Mouse (Mus musculus): ENCODE measurements around the gene Nprl3. TPM values are rescaled to one million over a fixed set of nuclear protein-coding genes. Genes with fewer than 3 reads are reported as not detected.
A peak's percentile ranks its signal among the peaks of the same experiment; 100 is the strongest.

Nprl3 gene
- polyA plus RNA-seq, 1 experiment from 2014 or later, result 46.9 TPM

GRCm38 (mm10) chr11:32241391-32241790, 26.1 kb downstream of the Nprl3 start:
- Histone ChIP-seq H3K9ac (no peak overlapping the region), H3K4me1 (no peaks in the 10 kb centered on the region), H3K36me3 (peaks cover 59% of the 10 kb centered on the region), H3K9me3 (no peaks in the 10 kb centered on the region), H3K4me2 (replicated peaks) (no peak overlapping the region), H3K27ac (no peak overlapping the region), H3K27me3 (replicated peaks) (no peaks in the 10 kb centered on the region), H3K4me3 (no peak overlapping the region)
- ATAC-seq (ENCODE audit: low FRiP score, low read depth), result no peak

- H3K27me3 ChIP-seq (replicated peaks), result no peaks in the 10 kb centered on the region
- no peak overlapping the region for H3K4me2 ChIP-seq (replicated peaks)
- 61% methylated on average over 5 of the region's 5 CpGs for WGBS
- peaks cover 50% of the 10 kb centered on the region for H3K36me3 ChIP-seq
- peak; percentile 25; the same call in 1 of the 2 replicates for ATAC-seq (ENCODE audit: low FRiP score, low read depth)
- H3K4me1 ChIP-seq, result no peaks in the 10 kb centered on the region
- no peak overlapping the region for H3K9ac ChIP-seq
- no peaks in the 10 kb centered on the region for H3K9me3 ChIP-seq
- no peak overlapping the region for H3K27ac ChIP-seq
- H3K4me3 ChIP-seq, result no peak overlapping the region
Measured at GRCm38 (mm10) chr11:32238093-32238860, 29.2 kb downstream of the Nprl3 start.

DNA sequence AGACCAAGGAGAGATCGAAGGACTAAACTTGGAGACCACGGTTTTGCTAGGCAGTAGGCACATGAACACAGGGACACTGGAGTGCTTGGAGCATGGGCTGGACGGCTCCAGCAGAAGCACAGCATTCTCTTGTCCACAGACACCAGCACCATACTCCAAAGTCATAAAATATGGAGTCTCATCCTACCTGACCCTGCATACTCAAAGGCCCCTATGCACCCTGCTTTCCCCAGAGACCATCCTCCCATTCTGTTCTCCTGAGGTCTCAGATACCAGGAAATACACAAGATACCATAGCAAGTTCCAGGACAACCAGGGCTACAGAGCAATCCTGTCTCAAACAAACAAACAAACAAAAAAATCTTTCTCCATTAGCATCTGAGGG, 30.1 kb downstream of the Nprl3 start:
- H3K36me3 ChIP-seq, result peaks cover 59% of the 10 kb centered on the region
- no peak overlapping the region for H3K4me3 ChIP-seq
- H3K9me3 ChIP-seq, result no peaks in the 10 kb centered on the region
- WGBS, result 91% methylated on average over 3 of the region's 3 CpGs
- H3K27ac ChIP-seq, result no peak overlapping the region
- H3K9ac ChIP-seq, result no peak overlapping the region
- H3K4me1 ChIP-seq, result no peaks in the 10 kb centered on the region
- no peaks in the 10 kb centered on the region for H3K27me3 ChIP-seq (replicated peaks)
- no peak for ATAC-seq (ENCODE audit: low FRiP score, low read depth)
- H3K4me2 ChIP-seq (replicated peaks), result no peak overlapping the region

GRCm38 (mm10) chr11:32236712-32237410, 30.6 kb downstream of the Nprl3 start:
- no peak overlapping the region for H3K4me2 ChIP-seq (replicated peaks)
- no peaks in the 10 kb centered on the region for H3K4me1 ChIP-seq

GRCm38 (mm10) chr11:32236132-32236531, 31.4 kb downstream of the Nprl3 start:
- H3K27ac ChIP-seq, result no peak overlapping the region
- no peak for ATAC-seq (ENCODE audit: low FRiP score, low read depth)

More at GRCm38 (mm10) chr11:32236712-32237410, 30.6 kb downstream of the Nprl3 start:
- ATAC-seq (ENCODE audit: low FRiP score, low read depth), result no peak
- Histone ChIP-seq H3K27ac (no peak overlapping the region), H3K9me3 (no peaks in the 10 kb centered on the region), H3K9ac (0 out of 2 replicates have a peak overlapping the region, but pooled peaks have one; percentile 26), H3K36me3 (peaks cover 64% of the 10 kb centered on the region), H3K27me3 (replicated peaks) (no peaks in the 10 kb centered on the region), H3K4me3 (no peak overlapping the region)
- 61% methylated on average over 9 of the region's 9 CpGs for WGBS

DNA sequence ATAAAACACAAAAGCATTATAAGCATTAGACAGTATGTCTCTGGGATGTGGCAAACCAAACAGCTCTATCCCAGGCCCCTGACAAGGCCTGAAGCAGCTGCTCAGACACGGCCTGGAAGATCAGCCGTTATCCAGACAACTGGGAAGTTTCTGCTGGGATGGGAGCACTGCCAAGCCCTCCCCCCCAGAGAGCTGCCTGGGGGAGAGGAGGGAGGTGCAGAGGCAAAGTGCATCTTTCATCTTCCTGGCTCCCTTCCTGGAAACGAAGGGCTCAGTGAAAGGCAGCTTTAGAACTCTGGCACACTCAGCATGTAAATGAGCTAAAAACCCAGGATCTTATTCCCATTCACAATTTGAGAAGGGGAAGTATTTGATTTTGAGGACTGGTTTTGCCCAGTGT, 31.9 kb downstream of the Nprl3 start:
- H3K36me3 ChIP-seq, result peaks cover 64% of the 10 kb centered on the region
- H3K4me3 ChIP-seq, result no peak overlapping the region
- H3K27ac ChIP-seq, result no peak overlapping the region
- no peak overlapping the region for H3K9ac ChIP-seq
- no peak for ATAC-seq (ENCODE audit: low FRiP score, low read depth)
- H3K9me3 ChIP-seq, result no peaks in the 10 kb centered on the region
- H3K4me2 ChIP-seq (replicated peaks), result no peak overlapping the region
- no peaks in the 10 kb centered on the region for H3K27me3 ChIP-seq (replicated peaks)
- WGBS, result 70% methylated on average over 3 of the region's 3 CpGs
- no peaks in the 10 kb centered on the region for H3K4me1 ChIP-seq

More at GRCm38 (mm10) chr11:32236132-32236531, 31.4 kb downstream of the Nprl3 start:
- H3K4me1 ChIP-seq, result no peaks in the 10 kb centered on the region
- H3K4me2 ChIP-seq (replicated peaks), result no peak overlapping the region
- no peaks in the 10 kb centered on the region for H3K27me3 ChIP-seq (replicated peaks)
- no peak overlapping the region for H3K4me3 ChIP-seq
- H3K36me3 ChIP-seq, result peaks cover 64% of the 10 kb centered on the region
- H3K9ac ChIP-seq, result no peak overlapping the region
- no peaks in the 10 kb centered on the region for H3K9me3 ChIP-seq
- 90% methylated on average over 2 of the region's 2 CpGs for WGBS

- H3K9ac ChIP-seq, result no peak overlapping the region
- H3K4me3 ChIP-seq, result no peak overlapping the region
- H3K9me3 ChIP-seq, result no peaks in the 10 kb centered on the region
- ATAC-seq (ENCODE audit: low FRiP score, low read depth), result no peak
- no peaks in the 10 kb centered on the region for H3K4me1 ChIP-seq
- no peak overlapping the region for H3K4me2 ChIP-seq (replicated peaks)
- H3K36me3 ChIP-seq, result peaks cover 61% of the 10 kb centered on the region
- H3K27me3 ChIP-seq (replicated peaks), result no peaks in the 10 kb centered on the region
- no peak overlapping the region for H3K27ac ChIP-seq
- 93% methylated on average over 6 of the region's 6 CpGs for WGBS
Measured at GRCm38 (mm10) chr11:32234816-32235485, 32.6 kb downstream of the Nprl3 start.

- H3K9ac ChIP-seq, result no peak overlapping the region
- ATAC-seq (ENCODE audit: low FRiP score, low read depth), result no peak
- whole genome bisulfite sequencing, result 94% methylated on average over 3 of the region's 3 CpGs
Measured at GRCm38 (mm10) chr11:32233895-32234294, 33.6 kb downstream of the Nprl3 start.

GRCm38 (mm10) chr11:32232848-32233247, 34.7 kb downstream of the Nprl3 start:
- Histone ChIP-seq H3K27me3 (replicated peaks) (no peaks in the 10 kb centered on the region), H3K27ac (no peak overlapping the region), H3K4me1 (no peaks in the 10 kb centered on the region), H3K4me2 (replicated peaks) (no peak overlapping the region), H3K4me3 (no peak overlapping the region), H3K9me3 (no peaks in the 10 kb centered on the region), H3K9ac (no peak overlapping the region), H3K36me3 (peaks cover 64% of the 10 kb centered on the region)
- WGBS, result 83% methylated on average over 10 of the region's 10 CpGs
- ATAC-seq (ENCODE audit: low FRiP score, low read depth), result no peak

More at GRCm38 (mm10) chr11:32233895-32234294, 33.6 kb downstream of the Nprl3 start:
- Histone ChIP-seq H3K9me3 (no peaks in the 10 kb centered on the region), H3K4me2 (replicated peaks) (no peak overlapping the region), H3K27ac (no peak overlapping the region), H3K27me3 (replicated peaks) (no peaks in the 10 kb centered on the region), H3K36me3 (peaks cover 60% of the 10 kb centered on the region), H3K4me3 (no peak overlapping the region), H3K4me1 (no peaks in the 10 kb centered on the region)

DNA sequence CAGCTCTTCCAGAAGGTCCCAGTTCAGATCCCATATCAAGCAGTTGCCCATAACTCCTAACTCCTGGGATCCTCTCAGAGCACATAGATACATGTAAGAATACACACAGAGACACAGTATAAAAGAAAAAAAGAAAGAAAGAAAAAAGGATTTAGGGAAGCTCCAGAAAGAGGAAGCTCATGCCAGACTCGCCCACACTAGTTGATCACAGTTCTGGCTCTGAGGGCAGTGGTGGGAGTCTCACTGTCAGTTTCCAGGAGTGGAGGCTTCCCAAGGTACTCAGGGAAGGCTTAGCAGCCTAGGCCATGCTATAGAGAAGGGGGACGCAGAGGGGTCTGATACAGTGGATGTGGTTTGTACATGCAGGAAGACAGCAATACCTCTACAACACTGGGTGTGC, 36.4 kb downstream of the Nprl3 start:
- ATAC-seq (ENCODE audit: low FRiP score, low read depth), result no peak
- no peaks in the 10 kb centered on the region for H3K9me3 ChIP-seq
- H3K36me3 ChIP-seq, result peaks cover 61% of the 10 kb centered on the region
- no peak overlapping the region for H3K4me3 ChIP-seq
- no peak overlapping the region for H3K9ac ChIP-seq
- peaks cover 11% of the 10 kb centered on the region for H3K4me1 ChIP-seq
- H3K27ac ChIP-seq, result no peak overlapping the region
- no peak overlapping the region for H3K4me2 ChIP-seq (replicated peaks)
- 95% methylated on average over 2 of the region's 2 CpGs for WGBS
- H3K27me3 ChIP-seq (replicated peaks), result no peaks in the 10 kb centered on the region

GRCm38 (mm10) chr11:32230220-32230619, 37.3 kb downstream of the Nprl3 start:
- peaks cover 59% of the 10 kb centered on the region for H3K36me3 ChIP-seq
- 88% methylated on average over 4 of the region's 4 CpGs for WGBS
- H3K27me3 ChIP-seq (replicated peaks), result no peaks in the 10 kb centered on the region
- H3K4me2 ChIP-seq (replicated peaks), result no peak overlapping the region
- no peak overlapping the region for H3K4me3 ChIP-seq
- H3K4me1 ChIP-seq, result peaks cover 12% of the 10 kb centered on the region
- ATAC-seq (ENCODE audit: low FRiP score, low read depth), result no peak
- no peak overlapping the region for H3K27ac ChIP-seq
- no peak overlapping the region for H3K9ac ChIP-seq
- no peaks in the 10 kb centered on the region for H3K9me3 ChIP-seq

GRCm38 (mm10) chr11:32228292-32228845, 39.1 kb downstream of the Nprl3 start:
- WGBS, result 94% methylated on average over 3 of the region's 3 CpGs
- peaks cover 43% of the 10 kb centered on the region for H3K36me3 ChIP-seq
- peaks cover 21% of the 10 kb centered on the region for H3K4me1 ChIP-seq
- H3K27me3 ChIP-seq (replicated peaks), result 0 out of 2 replicates have a peak, but pooled peaks cover under 1% of the 10 kb centered on the region
- H3K4me3 ChIP-seq, result no peak overlapping the region
- H3K27ac ChIP-seq, result no peak overlapping the region
- no peak overlapping the region for H3K9ac ChIP-seq
- no peaks in the 10 kb centered on the region for H3K9me3 ChIP-seq
- no peak for ATAC-seq (ENCODE audit: low FRiP score, low read depth)
- H3K4me2 ChIP-seq (replicated peaks), result no peak overlapping the region
